Mouse (Mus musculus) G1E (cell line): Measurements from ENCODE around the gene Gm525.

Experiments used
- CTCF ChIP-seq: IDR thresholded peaks from 2 replicates; pipeline ENCODE4 v1.5.1; 2012; ENCODE audit warnings: low read depth, low read length, inconsistent platforms, mixed read lengths
- GATA1 ChIP-seq: IDR thresholded peaks from 2 replicates; pipeline ENCODE4 v1.6.1; 2012; ENCODE audit warnings: borderline replicate concordance, low read length, inconsistent platforms, mixed read lengths
- POLR2AphosphoS5 ChIP-seq: IDR thresholded peaks from 2 replicates; pipeline ENCODE4 v1.6.1; 2012; ENCODE audit warnings: low read depth, low read length, inconsistent platforms; ENCODE audit not compliant: insufficient replicate concordance
- TAL1 ChIP-seq: conservative IDR thresholded peaks from 2 replicates; pipeline ENCODE4 v1.6.1; 2012; ENCODE audit warnings: low read depth, low read length, inconsistent platforms, mixed read lengths

DNA sequence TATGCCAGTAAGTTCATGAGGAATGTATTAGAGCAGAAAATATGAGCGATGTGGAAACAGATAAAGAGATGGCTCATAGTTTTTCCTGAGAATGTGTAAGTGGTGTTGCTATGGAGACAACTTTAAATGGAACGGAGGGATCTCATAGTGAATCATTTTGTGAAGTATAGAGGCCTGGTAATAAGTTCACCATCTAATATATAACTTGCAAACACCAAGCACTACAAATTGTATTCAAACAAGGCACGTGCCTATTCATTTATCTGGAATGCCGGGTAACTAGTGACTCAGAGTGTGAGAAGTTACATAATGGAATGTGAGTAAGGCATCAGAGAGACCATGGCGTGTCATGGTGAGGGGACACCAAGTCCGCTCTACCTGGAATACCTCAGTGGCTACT lies 35.1 kb upstream of the Gm525 start:
- no peak for TF ChIP-seq CTCF
- TF ChIP-seq GATA1, result no peak
- TF ChIP-seq TAL1, result no peak
- TF ChIP-seq POLR2AphosphoS5, result no peak
